Mouse (Mus musculus): ENCODE data around the gene Tecpr2.

DNA sequence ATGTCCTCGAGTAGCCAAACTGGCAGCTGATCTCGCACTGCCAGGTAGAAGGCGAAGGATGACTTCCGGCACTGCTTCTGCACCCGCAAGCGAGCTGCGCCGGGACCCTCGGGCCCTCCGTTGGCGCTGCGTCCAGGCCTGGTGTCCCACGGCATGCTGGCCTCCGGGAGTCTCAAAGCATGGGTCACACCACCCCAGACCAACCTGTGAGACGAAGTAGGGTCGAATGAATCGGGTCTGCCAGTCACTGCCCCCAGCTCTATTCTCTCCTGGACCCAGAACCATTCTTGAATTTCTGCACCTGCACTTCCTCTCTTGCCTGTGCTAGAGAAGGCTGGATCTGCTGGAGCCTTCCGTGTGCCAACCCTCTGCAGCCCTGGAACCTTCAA lies 88.3 kb downstream of the Tecpr2 start:
- TF ChIP-seq CTCF (IDR thresholded peaks at IDR 0.05; ENCODE audit: borderline replicate concordance, insufficient read depth, low read depth, low read length) = no peak
- no peak for TF ChIP-seq POLR2A (IDR thresholded peaks at IDR 0.05; ENCODE audit: borderline replicate concordance, insufficient read depth, low read length)
